Mouse (Mus musculus) thymus, postnatal 14 days (tissue): ENCODE data around the gene Clip2.
"Not testable (repeated sequence)": the region's sequence is repeated elsewhere in the genome, so short reads cannot be mapped to it uniquely, and the experiment has no call there.

Experiments used
- DNase-seq: peaks from one replicate; pipeline ENCODE4 v3.0.0; 2021

Clip2 gene

GRCm38 (mm10) chr5:134485900-134486665 is 66.2 kb downstream of the Clip2 start:
- peak; percentile 81 for DNase-seq

GRCm38 (mm10) chr5:134485183-134485730 is 67.0 kb downstream of the Clip2 start:
- DNase-seq = no peak

DNA sequence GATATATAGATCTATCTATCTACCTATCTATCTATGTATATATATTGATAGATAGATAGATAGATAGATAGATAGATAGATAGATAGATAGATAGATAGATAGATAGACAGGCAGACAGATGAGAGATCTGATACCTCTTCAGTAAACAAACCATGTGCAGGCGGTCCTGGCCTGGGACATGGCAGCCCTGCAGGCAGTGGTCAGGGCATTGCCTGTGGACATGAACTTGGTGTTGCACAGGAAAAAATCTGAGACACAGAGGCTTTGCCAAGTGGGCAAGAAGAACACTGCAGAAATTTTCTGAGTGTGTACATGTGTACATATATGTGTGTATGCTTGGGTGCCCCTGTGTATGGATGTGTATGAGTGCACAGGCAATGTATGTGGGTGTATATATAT is 68.9 kb downstream of the Clip2 start:
- DNase-seq = no peak

- no peak for DNase-seq
Observed at GRCm38 (mm10) chr5:134482331-134482730, 69.9 kb downstream of the Clip2 start.

DNA sequence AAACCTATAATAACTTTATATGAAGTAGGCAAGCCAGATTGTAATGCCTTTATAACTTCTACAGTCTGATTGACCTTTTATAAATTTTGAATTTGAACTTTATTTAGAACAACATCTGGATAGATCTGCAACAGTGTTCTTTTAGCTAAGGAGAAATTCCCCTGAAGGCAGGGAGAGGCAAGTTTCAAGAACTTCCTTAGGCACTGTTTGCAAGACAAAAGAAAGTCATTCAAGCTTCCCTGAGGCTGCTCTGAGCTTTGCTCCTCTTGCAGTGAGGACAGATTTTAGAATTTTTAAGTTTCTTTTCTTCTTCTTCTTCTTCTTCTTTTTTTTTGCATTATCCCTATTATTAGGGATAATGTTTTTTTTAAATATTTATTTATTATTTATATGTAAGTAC is 73.3 kb downstream of the Clip2 start:
- not testable (repeated sequence) for DNase-seq

DNA sequence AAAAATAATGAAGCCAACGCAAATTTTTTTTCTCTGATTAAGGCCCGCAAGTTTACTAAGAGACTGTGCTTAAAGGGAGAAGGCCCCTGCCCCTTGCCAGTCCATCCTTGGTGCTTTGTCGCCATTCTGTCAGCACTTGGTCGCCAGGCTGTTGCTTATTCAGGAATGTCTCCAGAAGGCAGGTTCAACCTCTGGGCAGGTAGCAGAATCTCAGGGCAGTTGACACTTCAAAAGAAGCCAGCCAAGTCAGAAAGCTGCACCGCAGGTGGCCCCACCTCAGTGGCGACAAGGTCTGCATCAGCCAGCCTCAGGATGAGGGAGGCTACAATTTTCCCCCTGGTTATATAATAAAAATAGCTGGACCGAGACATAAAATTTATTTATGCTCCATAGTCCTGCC is 76.5 kb downstream of the Clip2 start:
- DNase-seq = not testable (repeated sequence)

DNA sequence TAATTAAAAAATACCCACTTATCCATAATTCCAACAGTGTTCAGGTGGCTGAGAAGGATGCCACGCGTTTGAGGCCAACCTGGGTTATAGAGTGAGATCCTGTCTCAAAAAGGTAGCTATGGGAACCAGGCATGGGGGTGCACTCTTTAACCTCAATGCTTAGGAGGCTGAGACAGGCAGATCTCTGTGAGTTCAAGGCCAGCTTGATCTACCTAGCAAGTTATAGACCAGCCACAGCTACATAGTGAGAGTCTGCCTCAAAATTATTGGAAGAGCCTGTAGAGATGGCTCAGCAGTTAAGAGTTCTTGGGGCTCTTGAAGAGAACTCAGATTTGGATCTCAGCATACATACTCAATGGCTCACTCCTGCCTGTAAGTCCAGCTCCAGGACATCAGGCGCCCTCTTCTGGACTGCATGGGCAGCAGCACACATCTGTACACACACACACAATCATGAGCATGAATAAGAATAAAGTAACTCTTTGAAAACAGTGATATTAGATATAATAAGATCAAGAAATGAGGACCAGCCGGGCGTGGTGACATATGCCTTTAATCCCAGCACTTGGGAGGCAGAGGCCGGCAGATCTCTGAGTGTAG is 77.1 kb downstream of the Clip2 start:
- DNase-seq = peak; percentile 47

- peak; percentile 65 for DNase-seq
Observed at GRCm38 (mm10) chr5:134473902-134474301, 78.3 kb downstream of the Clip2 start.

DNA sequence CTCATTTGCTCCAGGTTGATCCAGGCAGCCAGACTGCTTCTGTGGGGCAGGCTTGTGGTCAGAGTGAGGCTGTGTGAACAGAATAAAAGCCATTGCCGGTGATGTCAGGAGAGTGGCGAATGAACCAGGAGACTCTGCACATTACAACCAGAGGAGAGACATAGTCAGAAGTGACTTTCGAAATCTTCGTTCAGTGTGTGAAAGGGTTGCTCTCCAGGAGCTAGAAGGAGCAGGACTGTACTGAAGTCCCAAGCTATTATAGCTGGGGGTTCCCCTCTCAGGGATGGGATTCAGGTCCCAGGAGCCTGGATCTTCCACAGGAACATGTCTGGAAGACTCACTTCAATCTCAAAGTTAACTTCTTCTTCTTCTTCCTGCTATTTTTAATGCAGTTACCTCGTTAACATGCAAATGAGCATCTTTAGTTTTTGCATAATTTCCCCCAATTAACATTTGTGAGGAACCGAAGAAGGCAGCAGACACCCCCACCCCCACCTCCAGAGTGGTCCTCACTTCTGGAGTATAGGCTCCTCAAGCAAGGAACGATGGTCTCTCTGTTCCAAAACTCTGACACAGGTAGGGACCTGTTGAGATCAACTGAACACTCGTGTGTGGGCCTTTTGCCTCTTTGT is 81.6 kb downstream of the Clip2 start:
- no peak for DNase-seq

DNA sequence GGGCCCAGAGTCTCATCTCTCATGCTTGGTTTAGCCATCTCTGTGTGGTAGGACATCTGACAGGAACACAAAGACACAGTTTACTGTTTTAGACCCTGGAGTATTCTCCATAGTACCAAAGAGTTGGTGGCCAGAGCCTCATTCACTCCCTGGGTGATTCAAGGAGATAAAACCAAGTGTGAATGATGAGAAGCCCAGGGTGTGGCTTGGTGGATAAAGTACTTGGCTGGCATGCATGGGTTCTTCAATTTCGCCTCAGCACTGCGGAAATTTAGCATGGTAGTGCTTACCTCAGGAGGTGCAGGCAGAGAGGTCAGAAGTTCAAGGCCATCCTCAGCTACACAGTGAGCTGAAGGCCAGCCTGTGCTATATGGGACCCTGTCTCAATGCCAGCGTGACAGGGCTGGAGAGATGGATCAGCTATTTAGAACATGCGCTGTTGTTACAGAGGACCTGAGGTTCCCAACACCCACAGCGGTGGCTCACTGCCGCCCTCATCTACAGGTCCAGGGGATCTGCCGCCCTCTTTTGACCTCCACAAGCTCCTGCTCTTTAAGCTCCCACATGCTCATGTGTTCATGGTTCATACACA is 82.6 kb downstream of the Clip2 start:
- no peak for DNase-seq

GRCm38 (mm10) chr5:134468158-134468765 is 84.0 kb downstream of the Clip2 start:
- peak; percentile 58 for DNase-seq

- no peak for DNase-seq
Observed at GRCm38 (mm10) chr5:134467030-134467549, 85.1 kb downstream of the Clip2 start.

GRCm38 (mm10) chr5:134466296-134467029 is 85.8 kb downstream of the Clip2 start:
- DNase-seq = no peak

- DNase-seq = no peak
Observed at GRCm38 (mm10) chr5:134465197-134465596, 87.0 kb downstream of the Clip2 start.

DNA sequence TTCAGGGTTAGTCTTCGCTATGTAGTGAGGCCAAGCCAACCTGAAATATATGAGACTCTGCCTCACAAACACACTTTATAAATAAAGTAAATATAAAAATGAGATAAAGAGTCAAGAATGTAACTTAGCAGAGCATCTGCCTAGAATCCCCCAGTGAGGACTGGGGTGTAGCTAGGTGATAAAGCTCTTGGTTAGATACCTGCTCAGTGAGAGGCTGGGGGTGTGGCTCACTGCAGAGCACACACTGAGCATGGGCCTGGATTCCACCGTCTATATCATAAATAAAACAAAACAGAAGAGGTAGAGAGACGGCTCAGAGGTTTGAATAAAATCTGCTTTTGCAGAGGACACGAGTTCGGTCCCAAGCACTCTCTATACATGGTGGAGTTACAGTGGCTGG is 88.0 kb downstream of the Clip2 start:
- DNase-seq = no peak

GRCm38 (mm10) chr5:134462731-134463130 is 89.5 kb downstream of the Clip2 start:
- DNase-seq = no peak

- no peak for DNase-seq
Observed at GRCm38 (mm10) chr5:134462316-134462715, 89.9 kb downstream of the Clip2 start.

DNA sequence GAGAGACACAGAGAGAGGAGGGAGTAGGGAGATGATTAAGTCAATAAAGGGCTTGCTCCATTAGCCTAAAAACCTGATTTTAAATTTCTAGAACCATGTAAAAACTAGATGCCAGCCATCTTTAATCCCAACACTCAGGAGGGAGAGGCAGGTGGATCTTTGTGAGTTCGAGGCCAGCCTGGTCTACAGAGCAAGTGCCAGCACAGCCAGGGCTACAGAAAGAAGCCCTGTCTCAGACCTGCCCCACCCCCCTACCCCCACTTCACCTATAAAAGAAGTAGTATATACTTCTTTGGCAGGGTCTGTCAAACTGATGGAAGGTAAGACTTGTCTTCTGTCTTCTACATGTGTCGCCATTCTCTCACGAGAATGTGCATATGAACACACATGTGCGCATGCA is 91.7 kb downstream of the Clip2 start:
- DNase-seq = no peak

GRCm38 (mm10) chr5:134459096-134459495 is 93.1 kb downstream of the Clip2 start:
- DNase-seq = no peak

- DNase-seq = no peak
Observed at GRCm38 (mm10) chr5:134458416-134458815, 93.8 kb downstream of the Clip2 start.

DNA sequence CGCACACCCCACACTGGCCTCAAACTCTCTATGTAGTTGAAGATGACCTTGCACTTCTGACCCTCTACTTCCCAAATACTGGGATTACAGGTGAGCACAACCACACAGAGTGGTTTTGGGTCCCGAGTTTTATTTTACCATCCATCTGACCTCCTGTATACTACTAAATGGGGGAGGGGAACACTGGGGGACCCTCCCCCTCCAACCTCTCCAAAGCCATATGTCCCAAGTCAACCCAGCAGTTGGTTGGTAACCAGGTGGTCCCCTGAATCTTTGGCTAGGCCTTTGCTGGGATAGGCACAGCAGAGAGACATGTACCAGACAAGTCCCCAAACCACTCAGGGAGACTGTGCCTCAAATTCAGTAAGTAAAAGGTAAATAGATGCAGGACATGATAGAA is 94.9 kb downstream of the Clip2 start:
- DNase-seq = no peak

DNA sequence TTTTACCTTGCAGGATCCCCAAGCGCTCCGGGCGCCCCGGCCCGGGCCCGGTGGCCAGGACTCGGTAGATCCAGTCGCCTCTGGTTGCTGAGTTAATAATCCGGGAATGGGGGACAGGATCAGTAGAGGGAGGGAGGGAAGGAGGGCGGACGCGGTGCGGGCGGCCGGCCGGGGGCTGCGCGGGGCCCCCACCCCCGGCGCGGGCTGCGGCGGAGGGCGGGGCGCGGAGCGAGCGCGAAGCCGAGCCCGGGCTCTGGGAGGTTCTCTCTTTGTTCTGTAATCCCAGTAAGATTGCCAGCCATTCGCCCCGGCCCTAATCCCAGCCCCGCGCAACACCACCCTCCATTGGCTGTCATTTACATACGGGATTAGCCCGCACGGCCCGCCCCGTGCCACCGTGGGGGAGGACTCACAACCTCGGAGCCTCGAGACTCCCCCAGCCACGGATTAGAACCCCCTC is 95.7 kb downstream of the Clip2 start, which contains the start of gene Gtf2ird1:
Gene Gtf2ird1, minus strand, starts transcription at position 214 of the 460 bp plus-strand sequence.
- DNase-seq = peak; percentile 68
